In the genomic region with DNA sequence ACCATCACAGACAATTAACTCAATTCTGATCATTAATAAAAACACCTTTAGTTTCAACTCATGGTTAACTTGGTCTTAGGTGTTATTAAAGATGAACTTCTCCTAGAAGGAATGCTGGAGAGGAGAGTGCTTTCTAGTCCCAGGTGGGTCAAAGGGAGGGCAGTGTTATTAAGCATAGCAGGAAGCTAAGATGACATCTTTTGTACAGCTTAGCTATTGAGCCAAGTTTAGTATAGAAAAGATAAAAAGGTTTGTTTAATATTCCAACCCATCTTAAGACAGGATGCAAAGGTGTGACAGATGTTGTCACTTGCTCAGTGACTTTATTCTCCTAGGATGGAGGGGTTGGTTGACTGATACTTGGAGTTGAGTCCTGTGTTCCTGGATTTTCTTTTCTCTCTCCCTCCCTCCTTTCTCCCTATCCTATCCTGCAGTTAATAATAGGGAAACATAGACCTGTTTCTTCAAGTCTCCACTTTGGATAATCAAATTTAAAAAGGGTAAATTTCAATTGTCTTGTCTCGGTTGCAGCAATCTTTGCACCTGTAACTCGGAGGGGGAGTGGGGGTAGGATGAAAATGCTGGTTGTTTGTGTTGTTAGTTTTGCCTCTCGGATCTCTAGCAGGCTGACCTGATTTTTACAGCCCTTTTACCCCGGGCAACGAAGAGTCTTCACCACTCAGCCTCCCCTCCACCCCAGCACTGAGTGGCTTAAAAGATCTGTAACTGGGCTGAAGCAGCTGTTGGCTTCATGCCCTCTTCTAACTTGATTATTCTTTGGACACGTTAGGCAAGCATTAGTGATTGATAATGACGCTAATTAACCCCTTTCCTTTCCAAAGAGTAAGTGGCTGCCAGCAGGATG, we compare ENCODE assay signal across 21 mouse cellular contexts. TPM values are rescaled to one million over a fixed set of nuclear protein-coding genes. Genes with fewer than 3 reads are reported as not detected.
DNase-seq lines count a peak whose midpoint lies in the region; ATAC-seq and TF ChIP-seq lines count a peak whose summit lies in the region.
"Had no signal": no experiment of that assay in that cellular context is flagged by ENCODE, and none has a peak within 500 bp of the region (broad histone marks: within the 10 kb centered on the region; RNA-seq: fewer than 3 reads in every experiment).

No protein-coding gene starts in this region.

- H3K79me2 ChIP-seq in heart, adult 2 months (replicated peaks; ENCODE audit: control insufficient read depth, insufficient read depth, low read length): no peaks in the 10 kb centered on the region

- no peak overlapping the region for H3K27ac ChIP-seq in heart, adult 2 months
- no peak overlapping the region for H3K27ac ChIP-seq in midbrain, embryonic 13.5 days
- H3K27ac ChIP-seq in midbrain, embryonic 15.5 days: no peak overlapping the region
- H3K27ac ChIP-seq in hindbrain, embryonic 14.5 days: no peak overlapping the region
- H3K27ac ChIP-seq: embryonic facial prominence, embryonic 13.5 days; layer of hippocampus, adult 2 months; stomach, postnatal 0 days had no signal

- DNase-seq in heart, adult 11 months: peak; percentile 49
- no peak for DNase-seq in heart, adult 2 months
- DNase-seq in hindbrain, embryonic 14.5 days (ENCODE audit: low spot score): no peak
- DNase-seq in kidney, adult 18-20 months: no peak
- DNase-seq in cerebellum, adult 9-10 months: no peak
- DNase-seq: cerebellum, adult 2 months; gastrocnemius, postnatal 25 days; heart, postnatal 10 days; kidney, adult 11 months; kidney, postnatal 10 days; liver, postnatal 0 days; lung, postnatal 10 days; right cerebral cortex, postnatal 4 days had no signal

- no peaks in the 10 kb centered on the region for H3K4me1 ChIP-seq in heart, adult 2 months (ENCODE audit: control insufficient read depth, insufficient read depth, low read length)
- H3K4me1 ChIP-seq in midbrain, embryonic 13.5 days (replicated peaks): peaks cover 19% of the 10 kb centered on the region
- H3K4me1 ChIP-seq in midbrain, embryonic 15.5 days: peaks cover 7% of the 10 kb centered on the region
- 0 out of 2 replicates have a peak, but pooled peaks cover 3% of the 10 kb centered on the region for H3K4me1 ChIP-seq in hindbrain, embryonic 14.5 days (replicated peaks; ENCODE audit: control insufficient read depth, insufficient read depth, low read length)

- no peak for TF ChIP-seq CTCF in heart, adult 2 months (IDR thresholded peaks at IDR 0.05)

- no peaks in the 10 kb centered on the region for H3K9me3 ChIP-seq in midbrain, embryonic 13.5 days
- no peaks in the 10 kb centered on the region for H3K9me3 ChIP-seq in midbrain, embryonic 15.5 days
- H3K9me3 ChIP-seq in hindbrain, embryonic 14.5 days (ENCODE audit: control insufficient read depth, low read length): no peaks in the 10 kb centered on the region
- H3K9me3 ChIP-seq: embryonic facial prominence, embryonic 13.5 days had no signal

- no peak overlapping the region for H3K9ac ChIP-seq in heart, adult 2 months (ENCODE audit: low read depth, low read length)
- H3K9ac ChIP-seq in midbrain, embryonic 13.5 days (replicated peaks): no peak overlapping the region
- no peak overlapping the region for H3K9ac ChIP-seq in midbrain, embryonic 15.5 days
- no peak overlapping the region for H3K9ac ChIP-seq in hindbrain, embryonic 14.5 days
- H3K9ac ChIP-seq: embryonic facial prominence, embryonic 13.5 days; liver, postnatal 0 days had no signal

- H3K4me3 ChIP-seq in heart, adult 2 months: no peak overlapping the region
- H3K4me3 ChIP-seq in midbrain, embryonic 13.5 days (replicated peaks): no peak overlapping the region
- H3K4me3 ChIP-seq in midbrain, embryonic 15.5 days: no peak overlapping the region
- no peak overlapping the region for H3K4me3 ChIP-seq in hindbrain, embryonic 14.5 days (replicated peaks; ENCODE audit: low read length)
- H3K4me3 ChIP-seq: embryonic facial prominence, embryonic 13.5 days; layer of hippocampus, adult 2 months had no signal

- intact Hi-C loops in heart, adult 2 months (cut with DNase I): no loop called here

- H3K36me3 ChIP-seq in heart, adult 2 months (ENCODE audit: control insufficient read depth, insufficient read depth, low read length): no peaks in the 10 kb centered on the region
- H3K36me3 ChIP-seq in midbrain, embryonic 13.5 days: no peaks in the 10 kb centered on the region
- H3K36me3 ChIP-seq in midbrain, embryonic 15.5 days (replicated peaks): no peaks in the 10 kb centered on the region
- no peaks in the 10 kb centered on the region for H3K36me3 ChIP-seq in hindbrain, embryonic 14.5 days (replicated peaks; ENCODE audit: control insufficient read depth, insufficient read depth)

- peaks cover 19% of the 10 kb centered on the region for H3K27me3 ChIP-seq in heart, adult 2 months (ENCODE audit: control insufficient read depth, insufficient read depth, low read length)
- peaks cover 98% of the 10 kb centered on the region for H3K27me3 ChIP-seq in midbrain, embryonic 13.5 days
- peaks cover 78% of the 10 kb centered on the region for H3K27me3 ChIP-seq in midbrain, embryonic 15.5 days (replicated peaks)
- peaks cover 92% of the 10 kb centered on the region for H3K27me3 ChIP-seq in hindbrain, embryonic 14.5 days (ENCODE audit: control insufficient read depth, insufficient read depth, low read length)

- TF ChIP-seq EP300 in heart, adult 2 months (IDR thresholded peaks at IDR 0.05; ENCODE audit: insufficient read depth, low read depth, low read length): no peak

- ATAC-seq in midbrain, embryonic 13.5 days: peak; percentile 15; the same call in 1 of the 2 replicates
- ATAC-seq in midbrain, embryonic 15.5 days (replicated peaks): no peak
- ATAC-seq in hindbrain, embryonic 14.5 days (ENCODE audit: low FRiP score): peak; percentile 16; the same call in 1 of the 2 replicates
- ATAC-seq: liver, postnatal 0 days had no signal

- 2% methylated on average over 7 of the region's 7 CpGs for WGBS in heart, adult 2 months
- 0% methylated on average over 7 of the region's 7 CpGs for WGBS in midbrain, embryonic 13.5 days
- under 1% methylated on average over 7 of the region's 7 CpGs for WGBS in midbrain, embryonic 15.5 days
- 3% methylated on average over 7 of the region's 7 CpGs for WGBS in hindbrain, embryonic 14.5 days

- no peak for TF ChIP-seq POLR2A in heart, adult 2 months (IDR thresholded peaks at IDR 0.05; ENCODE audit: insufficient read depth, low read depth, low read length)

- no peak overlapping the region for H3K4me2 ChIP-seq in midbrain, embryonic 13.5 days (replicated peaks)
- no peak overlapping the region for H3K4me2 ChIP-seq in midbrain, embryonic 15.5 days
- H3K4me2 ChIP-seq in hindbrain, embryonic 14.5 days (replicated peaks): no peak overlapping the region
- H3K4me2 ChIP-seq: embryonic facial prominence, embryonic 13.5 days; heart, embryonic 11.5 days had no signal

RNA-seq across cellular contexts. Expression of gene Tfap2a, which starts 26.3 kb away (rescaled TPM):
- total RNA-seq in heart, adult 2 months (2021): under 1 TPM; 0.08 to 0.14 TPM
- 0.18 TPM in 1 of 2 replicates, not detected in the other for polyA plus RNA-seq in heart, adult 2 months (2012; rRNA removed)
- polyA plus RNA-seq in midbrain, embryonic 13.5 days (2015; fragmentation: Nextera tagmentation; extraction: Ambion mirVana): 8.9 and 9.2 TPM in 2 replicates
- 4.1 and 5.5 TPM in 2 replicates for polyA plus RNA-seq in midbrain, embryonic 15.5 days (2015; fragmentation: Nextera tagmentation; extraction: Ambion mirVana)
- polyA plus RNA-seq in hindbrain, embryonic 14.5 days (2014; fragmentation: Nextera tagmentation; extraction: Ambion mirVana): 9.6 and 10.5 TPM in 2 replicates
- total RNA-seq: gastrocnemius, postnatal 25 days; liver, adult 2 months; neutrophil, adult 5-6 weeks had no signal
- polyA plus RNA-seq: liver, postnatal 0 days had no signal
